Mouse (Mus musculus) retina, embryonic 14.5 days (tissue): ENCODE measurements around the gene Zfp286.

Experiments used
- DNase-seq: peaks from one replicate; pipeline ENCODE4 v3.0.0-alpha.2; 2015; ENCODE audit warnings: low spot score

Gene Zfp286

GRCm38 (mm10) chr11:62706141-62706540, 83.1 kb downstream of the Zfp286 start:
- no peak for DNase-seq
